Mouse (Mus musculus) left cerebral cortex, postnatal 10 days (tissue): ENCODE data around the gene Ankfn1. TPM values are rescaled to one million over a fixed set of nuclear protein-coding genes. Genes with fewer than 3 reads are reported as not detected.

Experiments used
- total RNA-seq, 2 experiments: library from RNA; stranded (reverse); gene quantifications; 2 replicates each; pipeline ENCODE4 v1.2.3; 2021

The Ankfn1 gene
- total RNA-seq, 2 experiments from 2014 or later: 11.5 to 12.5 TPM

Other genes with a start within 250 kb of the Ankfn1 start
- under 1 TPM; 0.75 TPM for gene Pctp, start 225.2 kb upstream of the Ankfn1 start, total RNA-seq